Mouse (Mus musculus): ENCODE data around the gene Pacsin1.
"Not testable (repeated sequence)": the region's sequence is repeated elsewhere in the genome, so short reads cannot be mapped to it uniquely, and the experiment has no call there.

DNA sequence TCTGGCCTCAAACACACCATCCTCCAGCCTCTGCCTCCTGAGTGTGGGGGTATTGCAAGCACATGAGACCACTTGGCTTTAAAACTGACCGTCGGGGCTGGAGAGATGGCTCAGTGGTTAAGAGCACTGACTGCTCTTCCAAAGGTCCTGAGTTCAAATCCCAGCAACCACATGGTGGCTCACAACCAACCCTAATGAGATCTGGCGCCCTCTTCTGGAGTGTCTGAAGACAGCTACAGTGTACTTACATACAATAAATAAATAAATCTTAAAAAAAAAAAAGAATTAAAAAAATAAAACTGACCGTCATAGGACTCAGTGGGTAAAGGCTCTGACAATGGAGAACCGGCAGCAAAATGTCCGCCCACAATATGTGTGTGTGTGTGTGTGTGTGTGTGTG is 15.5 kb upstream of the Pacsin1 start:
- TF ChIP-seq CTCF (conservative IDR thresholded peaks at IDR 0.05; ENCODE audit: insufficient read depth, insufficient read length, low read depth, low read length); POLR2A (IDR thresholded peaks at IDR 0.05; ENCODE audit: low read depth, low read length): not testable (repeated sequence)
